Mouse (Mus musculus): Measurements from ENCODE around the gene Pde4c.

Gene Pde4c

DNA sequence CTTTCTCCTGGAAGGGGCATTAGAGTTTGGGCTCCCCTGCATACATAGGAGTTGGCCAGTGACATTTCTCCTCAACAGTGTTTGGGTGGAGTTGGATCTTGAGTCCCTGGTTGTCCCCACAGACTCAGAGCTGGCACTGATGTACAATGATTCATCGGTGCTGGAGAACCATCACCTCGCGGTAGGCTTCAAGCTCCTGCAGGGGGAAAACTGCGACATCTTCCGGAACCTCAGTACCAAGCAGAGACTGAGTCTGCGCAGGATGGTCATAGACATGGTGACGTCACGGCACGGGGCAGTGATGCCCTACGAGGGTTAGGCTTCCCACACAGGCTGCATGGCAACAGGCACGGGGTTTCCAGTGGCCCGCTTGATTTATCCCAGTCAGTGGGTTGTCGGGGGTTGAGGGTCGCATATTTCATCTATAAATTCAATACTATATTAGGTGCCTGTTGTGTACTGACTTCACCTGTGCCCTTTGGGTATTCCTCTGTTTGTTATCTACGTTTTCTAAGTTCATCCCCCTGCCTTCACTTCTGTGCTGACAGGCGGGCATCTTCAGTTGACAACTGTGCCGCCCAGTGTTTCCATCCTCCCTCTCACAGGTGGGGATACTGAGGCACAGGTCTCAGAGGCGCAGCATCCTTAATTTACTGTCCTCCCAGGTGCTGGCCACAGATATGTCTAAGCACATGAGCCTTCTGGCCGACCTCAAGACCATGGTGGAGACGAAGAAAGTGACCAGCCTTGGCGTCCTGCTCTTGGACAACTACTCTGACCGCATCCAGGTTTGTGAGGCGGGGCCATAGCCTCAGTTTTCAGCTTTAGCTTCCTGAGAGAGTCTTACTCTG lies 25.0 kb downstream of the Pde4c start:
- CTCF ChIA-PET: interaction anchor here in 1 of 4 experiments (1.0 to 1.7 kb wide), 2 partner anchors 16 to 30 kb away, joined by 3 read pairs; partner anchors contain the start of gene Gm3336

DNA sequence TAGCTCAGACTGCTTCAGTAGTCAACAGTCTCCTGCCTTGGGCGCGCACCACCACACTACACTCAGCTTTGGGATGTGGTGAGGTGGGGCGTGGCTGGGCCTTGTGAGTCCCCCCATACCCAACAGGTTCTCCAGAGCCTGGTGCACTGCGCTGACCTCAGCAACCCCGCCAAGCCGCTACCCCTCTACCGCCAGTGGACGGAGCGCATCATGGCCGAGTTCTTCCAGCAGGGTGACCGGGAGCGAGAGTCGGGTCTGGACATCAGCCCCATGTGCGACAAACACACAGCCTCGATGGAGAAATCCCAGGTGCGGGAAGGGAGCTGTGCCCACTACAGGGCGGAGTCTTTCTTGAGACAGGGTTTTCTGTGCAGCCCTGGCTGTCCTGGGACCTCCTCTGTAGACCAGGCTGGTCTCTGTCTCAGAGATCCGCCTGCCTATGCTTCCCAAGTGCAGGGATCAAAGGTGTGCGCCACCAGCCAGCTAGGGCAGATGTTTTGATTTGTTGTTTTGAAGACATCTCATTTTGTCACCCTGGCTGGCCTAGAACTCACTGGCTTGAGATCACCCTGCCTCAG lies 25.7 kb downstream of the Pde4c start:
- POLR2A ChIA-PET: interaction anchor here in 3 of 4 experiments (0.5 to 14.5 kb wide), 10 partner anchors 12 to 104 kb away, joined by 3 to 148 read pairs (median 4); partner anchors contain the start of genes Jund (in 2 of the 3), Arrdc2 (in 1 of the 3) and Mpv17l2 (in 1 of the 3)
- CTCF ChIA-PET: interaction anchor here in 1 of 4 experiments (0.7 to 1.7 kb wide), 4 partner anchors 15 to 96 kb away, joined by 3 read pairs; partner anchors contain the start of gene Gm3336

More for the DNA sequence above, 25.0 kb downstream of the Pde4c start:
- POLR2A ChIA-PET: interaction anchor here in 3 of 4 experiments (0.6 to 14.5 kb wide), 9 partner anchors 10 to 91 kb away, joined by 3 to 148 read pairs (median 3); partner anchors contain the start of genes Arrdc2 (in 2 of the 3), Jund (in 2 of the 3) and Mpv17l2 (in 2 of the 3)

DNA sequence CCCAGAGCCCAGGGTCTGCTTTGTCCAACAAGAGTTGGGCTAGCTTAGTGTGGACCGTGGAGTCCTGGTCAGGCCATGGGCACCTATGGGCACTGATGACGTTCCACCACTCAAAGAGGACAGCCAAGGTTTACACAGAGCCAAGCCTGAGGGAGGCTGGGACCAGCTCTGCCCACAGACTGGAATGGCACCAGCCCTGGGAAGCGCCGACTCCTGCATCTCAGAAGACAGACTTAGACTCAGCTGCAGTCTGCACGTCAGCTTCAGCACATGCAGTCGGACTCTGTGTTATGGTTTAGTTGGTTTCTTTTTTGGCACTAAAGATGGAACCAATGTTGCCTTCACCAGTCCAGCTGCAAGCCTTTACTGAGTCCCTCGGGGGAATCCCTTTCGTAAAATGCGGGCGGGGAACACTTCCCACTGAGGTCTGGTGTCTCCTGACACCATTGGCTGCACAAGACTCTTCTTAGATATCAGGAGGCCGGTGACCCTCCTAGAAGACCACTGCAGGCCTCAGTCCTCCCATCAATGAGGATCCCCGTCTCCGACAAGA lies 26.7 kb downstream of the Pde4c start:
- CTCF ChIA-PET: interaction anchor here in 2 of 4 experiments (0.7 to 2.8 kb wide), 5 partner anchors 14 to 95 kb away, joined by 3 to 8 read pairs (median 3); no protein-coding TSS in a partner anchor

DNA sequence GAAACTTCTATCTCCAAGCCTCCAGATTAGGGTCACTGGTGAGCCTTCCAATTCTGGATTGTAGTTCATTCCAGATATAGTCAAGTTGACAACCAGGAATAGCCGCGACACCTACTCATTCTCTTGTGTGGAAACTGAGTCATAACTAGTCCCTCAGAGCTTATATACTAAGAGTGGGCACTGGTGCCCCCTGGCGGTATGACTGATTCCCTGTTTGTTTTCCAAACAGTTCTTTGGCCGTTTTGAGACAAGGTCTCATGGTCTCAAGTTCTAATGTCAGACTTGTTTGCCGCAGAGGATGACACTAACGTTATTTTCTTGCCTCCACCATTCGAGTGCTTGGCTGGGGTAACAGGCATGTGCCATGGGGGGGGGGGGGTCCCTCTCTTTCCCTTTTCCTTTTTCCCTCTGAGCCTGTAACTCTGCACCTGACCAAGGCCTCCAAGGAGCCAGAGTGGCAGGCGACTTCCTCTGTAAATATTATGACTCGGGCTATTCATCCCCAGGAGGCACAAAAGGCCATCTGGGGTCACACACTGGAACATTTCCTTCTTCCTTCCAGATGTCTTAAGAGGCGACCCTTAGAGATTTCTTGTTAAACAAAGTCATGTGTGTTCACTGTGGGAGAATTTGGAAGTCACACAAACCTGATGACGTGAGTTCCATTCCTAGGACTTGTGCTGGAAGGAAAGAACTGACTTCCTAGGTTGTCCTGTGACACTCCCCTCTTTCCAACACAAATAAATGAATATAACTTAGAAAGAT lies 28.7 kb downstream of the Pde4c start:
- CTCF ChIA-PET: interaction anchor here (0.5 to 7.8 kb wide), 47 partner anchors 9 to 298 kb away, joined by 3 to 79 read pairs (median 4); partner anchors contain the start of genes Gm3336 (in 4 of the 4), Lsm4 (in 2 of the 4), Mpv17l2 (in 2 of the 4) and Pde4c (in 2 of the 4)
- POLR2A ChIA-PET: interaction anchor here (0.6 to 14.5 kb wide), 37 partner anchors 9 to 145 kb away, joined by 3 to 148 read pairs (median 5); partner anchors contain the start of genes Jund (in 3 of the 4), Arrdc2 (in 2 of the 4), Pde4c (in 2 of the 4) and Lsm4 (in 1 of the 4)

More for the DNA sequence above, 26.7 kb downstream of the Pde4c start:
- POLR2A ChIA-PET: interaction anchor here in 2 of 4 experiments (1.0 to 14.5 kb wide), 5 partner anchors 15 to 89 kb away, joined by 3 to 148 read pairs (median 3); partner anchors contain the start of genes Arrdc2 (in 1 of the 2), Jund (in 1 of the 2) and Mpv17l2 (in 1 of the 2)

DNA sequence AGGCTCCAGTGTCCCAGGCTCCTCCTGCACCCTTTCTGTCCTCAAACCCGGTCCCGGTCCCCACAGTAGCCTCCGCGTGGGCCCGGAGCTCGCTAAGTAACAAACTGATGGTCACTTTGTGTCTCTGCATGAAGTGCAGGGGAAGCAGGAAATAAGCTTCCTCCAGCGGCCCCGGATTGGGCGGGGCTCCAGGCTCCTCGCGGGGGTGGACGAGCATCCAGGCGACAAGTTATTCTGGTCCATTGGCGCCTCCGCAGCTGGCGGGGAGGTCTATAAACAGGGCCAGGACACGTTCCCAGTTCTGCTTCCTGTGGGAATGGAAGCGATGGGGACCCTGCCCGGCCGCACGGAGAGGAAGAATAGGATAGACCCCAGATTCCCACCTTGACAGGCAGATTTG lies 29.6 kb downstream of the Pde4c start:
- CTCF ChIA-PET: interaction anchor here (0.5 to 7.8 kb wide), 22 partner anchors 10 to 152 kb away, joined by 3 to 79 read pairs (median 4); partner anchors contain the start of genes Gm3336 (in 2 of the 4), Arrdc2 (in 1 of the 4), Lrrc25 (in 1 of the 4) and Lsm4 (in 1 of the 4)
- POLR2A ChIA-PET: interaction anchor here in 3 of 4 experiments (0.7 to 14.5 kb wide), 30 partner anchors 10 to 144 kb away, joined by 3 to 148 read pairs (median 8); partner anchors contain the start of genes Jund (in 3 of the 3), Arrdc2 (in 2 of the 3), Gm3336 (in 1 of the 3) and Lsm4 (in 1 of the 3)

DNA sequence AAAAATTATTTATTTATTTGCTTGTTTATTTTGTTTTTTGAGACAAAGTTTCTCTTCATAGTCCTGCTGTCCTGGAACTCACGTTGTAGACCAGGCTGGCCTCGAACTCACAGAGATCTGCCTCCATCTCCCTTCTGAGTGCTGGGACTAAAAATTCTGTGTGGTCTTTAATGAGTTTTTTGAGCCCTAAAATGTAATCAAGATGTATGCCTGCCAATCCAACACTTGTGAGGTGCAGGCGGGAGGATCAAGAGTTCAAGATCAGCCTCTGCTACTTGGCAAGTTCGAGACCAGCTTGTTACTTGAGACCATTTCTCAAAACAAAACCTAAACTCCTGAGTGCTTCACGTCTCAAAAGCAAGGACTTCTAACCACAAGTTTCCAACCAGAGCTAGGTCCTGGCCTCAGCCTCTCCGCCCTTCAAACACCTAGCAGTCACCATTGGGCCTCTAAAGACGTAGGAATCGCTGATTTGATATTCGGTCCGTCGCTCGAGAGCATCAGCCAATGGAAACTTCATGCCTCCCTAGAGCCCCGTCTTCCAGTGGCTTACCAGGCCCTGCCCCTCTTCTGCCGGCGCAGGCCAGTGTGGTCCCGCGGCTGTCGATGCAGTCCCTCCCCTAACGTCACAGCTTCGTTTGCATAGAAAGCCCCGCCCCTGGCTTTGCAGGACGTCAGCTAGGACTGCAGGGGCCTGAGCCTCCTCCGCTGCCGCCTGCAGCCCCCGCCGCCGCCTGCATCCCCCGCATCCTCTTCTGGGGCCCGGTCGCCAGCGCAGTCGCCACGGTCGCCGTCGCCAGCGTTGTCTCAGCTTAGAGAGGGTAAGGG lies 30.7 kb downstream of the Pde4c start, which contains the start of gene Rab3a:
Rab3a (plus strand) TSS at position 637 of the 828 bp plus-strand sequence.
- ChIA-PET POLR2A (interaction anchor here (0.5 to 14.5 kb wide), 69 partner anchors 8 to 249 kb away, joined by 3 to 148 read pairs (median 5); partner anchors contain the start of genes Arrdc2 (in 3 of the 4), Gm3336 (in 3 of the 4), Jund (in 3 of the 4) and Rpl18a (in 3 of the 4)), CTCF (interaction anchor here (0.5 to 7.8 kb wide), 27 partner anchors 9 to 922 kb away, joined by 3 to 79 read pairs (median 4); partner anchors contain the start of genes Gm3336 (in 3 of the 4), Jak3 (in 1 of the 4), Lsm4 (in 1 of the 4) and Pde4c (in 1 of the 4))

DNA sequence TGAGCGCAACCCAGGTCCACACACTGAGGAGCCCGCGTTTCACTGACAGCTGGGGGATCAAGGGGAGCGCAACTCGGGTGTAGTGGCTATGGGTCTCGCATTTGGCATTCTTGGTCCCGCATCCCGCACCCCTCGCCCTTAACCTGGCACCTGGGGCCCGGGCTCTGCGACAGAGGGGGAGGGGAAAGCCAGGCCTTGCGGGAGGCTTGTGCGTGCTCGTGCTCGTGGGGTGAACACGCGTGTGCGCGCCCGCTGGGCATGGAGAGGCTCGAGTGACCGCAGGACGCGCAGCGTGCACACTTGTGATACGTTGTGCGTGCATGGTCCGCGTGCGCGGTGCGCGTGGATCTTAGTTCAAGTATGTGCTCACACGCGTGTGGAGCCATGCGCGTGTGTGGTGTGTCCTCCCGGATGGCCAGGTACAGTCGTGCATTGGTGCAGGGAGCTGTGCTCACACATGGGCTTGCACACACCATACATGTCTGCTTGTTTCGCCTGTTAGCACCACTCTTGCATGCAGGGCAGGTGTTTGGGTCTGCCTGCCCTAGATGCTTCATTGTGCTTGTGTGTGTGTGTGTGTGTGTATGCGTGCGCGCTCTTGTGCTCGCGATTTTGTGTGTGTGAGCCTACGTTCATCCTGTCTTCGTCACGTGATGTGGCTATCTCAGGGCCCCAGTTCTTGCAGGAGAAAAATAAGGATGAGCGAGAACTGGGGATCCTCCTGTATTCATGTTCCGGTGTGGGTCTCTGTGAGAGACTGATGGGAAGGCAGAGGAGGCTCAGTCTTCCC lies 31.5 kb downstream of the Pde4c start:
- ChIA-PET POLR2A (interaction anchor here (0.5 to 14.5 kb wide), 69 partner anchors 9 to 250 kb away, joined by 3 to 148 read pairs (median 4); partner anchors contain the start of genes Jund (in 3 of the 4), Rpl18a (in 3 of the 4), Arrdc2 (in 2 of the 4) and Gm3336 (in 2 of the 4)), CTCF (interaction anchor here (0.5 to 7.8 kb wide), 25 partner anchors 8 to 764 kb away, joined by 3 to 79 read pairs (median 4); partner anchors contain the start of genes Gm3336 (in 3 of the 4), Lsm4 (in 1 of the 4) and Pde4c (in 1 of the 4))

DNA sequence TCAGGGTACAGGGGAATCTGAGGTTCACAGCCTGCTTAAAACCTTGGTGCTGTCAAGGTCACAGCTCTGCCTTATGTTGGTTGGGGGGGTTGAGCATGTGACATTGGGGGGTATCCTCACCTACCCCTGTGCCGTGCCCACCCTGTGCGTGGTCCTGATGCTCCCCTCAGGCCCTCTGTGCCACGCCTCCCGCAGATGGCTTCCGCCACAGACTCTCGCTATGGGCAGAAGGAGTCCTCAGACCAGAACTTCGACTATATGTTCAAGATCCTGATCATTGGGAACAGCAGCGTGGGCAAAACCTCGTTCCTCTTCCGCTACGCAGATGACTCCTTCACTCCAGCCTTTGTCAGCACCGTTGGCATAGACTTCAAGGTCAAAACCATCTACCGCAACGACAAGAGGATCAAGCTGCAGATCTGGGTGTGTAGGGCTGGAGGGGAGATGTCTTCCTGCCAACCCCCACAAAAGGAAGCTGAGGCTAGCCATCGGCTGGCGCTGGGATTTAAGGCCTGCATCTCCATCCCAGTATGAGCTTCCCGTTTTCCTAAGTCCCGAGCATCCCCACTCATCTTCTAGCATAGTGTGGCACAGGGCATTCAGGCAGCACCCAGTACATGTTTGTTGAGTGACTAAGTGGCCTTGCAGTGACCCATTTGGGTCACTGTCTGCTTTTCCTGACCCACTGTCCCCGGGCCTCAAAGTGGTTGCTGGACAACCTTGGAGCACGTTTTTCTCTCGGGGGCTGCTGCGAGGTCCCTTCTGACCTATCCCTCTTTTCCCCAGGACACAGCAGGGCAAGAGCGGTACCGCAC lies 32.3 kb downstream of the Pde4c start:
- CTCF ChIA-PET: interaction anchor here in 2 of 4 experiments (0.8 to 7.8 kb wide), 5 partner anchors 7 to 145 kb away, joined by 3 to 79 read pairs (median 8); partner anchors contain the start of genes Gm3336 (in 1 of the 2) and Pde4c (in 1 of the 2)
- POLR2A ChIA-PET: interaction anchor here (0.6 to 14.5 kb wide), 24 partner anchors 8 to 146 kb away, joined by 3 to 148 read pairs (median 6); partner anchors contain the start of genes Jund (in 3 of the 4), Arrdc2 (in 2 of the 4), Gm3336 (in 1 of the 4) and Iqcn (in 1 of the 4)

DNA sequence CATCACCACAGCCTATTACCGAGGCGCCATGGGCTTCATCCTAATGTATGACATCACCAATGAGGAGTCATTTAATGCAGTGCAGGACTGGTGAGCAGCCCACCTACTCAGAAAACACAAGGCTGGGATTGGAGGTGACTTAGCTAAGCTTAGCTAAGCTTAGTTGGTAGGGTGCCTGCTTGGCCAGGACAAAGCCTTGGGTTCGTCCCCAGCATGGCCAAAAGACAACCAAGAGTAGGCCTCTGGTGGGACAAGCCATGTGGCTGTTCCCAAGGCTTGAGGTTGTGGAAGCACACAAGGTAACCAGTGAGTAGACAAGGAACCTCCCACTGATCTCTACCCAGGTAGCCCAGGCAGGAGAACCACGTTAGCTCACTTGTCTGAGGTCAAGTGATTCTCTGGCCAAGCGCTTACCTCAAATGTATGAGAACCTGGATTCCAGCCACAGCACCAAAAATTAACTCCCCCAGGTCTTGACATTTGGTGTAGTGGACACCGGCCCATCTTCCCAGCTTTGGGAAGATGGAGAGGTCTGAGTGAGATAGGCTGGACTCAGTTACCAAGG lies 33.0 kb downstream of the Pde4c start:
- POLR2A ChIA-PET: interaction anchor here in 3 of 4 experiments (0.6 to 14.5 kb wide), 20 partner anchors 9 to 140 kb away, joined by 3 to 148 read pairs (median 4); partner anchors contain the start of genes Arrdc2 (in 2 of the 3), Jund (in 2 of the 3), Gm3336 (in 1 of the 3) and Il12rb1 (in 1 of the 3)
- CTCF ChIA-PET: interaction anchor here in 2 of 4 experiments (1.2 to 7.8 kb wide), 8 partner anchors 10 to 89 kb away, joined by 4 to 79 read pairs (median 6); partner anchors contain the start of genes Gm3336 (in 2 of the 2), Arrdc2 (in 1 of the 2), Lsm4 (in 1 of the 2) and Pde4c (in 1 of the 2)

DNA sequence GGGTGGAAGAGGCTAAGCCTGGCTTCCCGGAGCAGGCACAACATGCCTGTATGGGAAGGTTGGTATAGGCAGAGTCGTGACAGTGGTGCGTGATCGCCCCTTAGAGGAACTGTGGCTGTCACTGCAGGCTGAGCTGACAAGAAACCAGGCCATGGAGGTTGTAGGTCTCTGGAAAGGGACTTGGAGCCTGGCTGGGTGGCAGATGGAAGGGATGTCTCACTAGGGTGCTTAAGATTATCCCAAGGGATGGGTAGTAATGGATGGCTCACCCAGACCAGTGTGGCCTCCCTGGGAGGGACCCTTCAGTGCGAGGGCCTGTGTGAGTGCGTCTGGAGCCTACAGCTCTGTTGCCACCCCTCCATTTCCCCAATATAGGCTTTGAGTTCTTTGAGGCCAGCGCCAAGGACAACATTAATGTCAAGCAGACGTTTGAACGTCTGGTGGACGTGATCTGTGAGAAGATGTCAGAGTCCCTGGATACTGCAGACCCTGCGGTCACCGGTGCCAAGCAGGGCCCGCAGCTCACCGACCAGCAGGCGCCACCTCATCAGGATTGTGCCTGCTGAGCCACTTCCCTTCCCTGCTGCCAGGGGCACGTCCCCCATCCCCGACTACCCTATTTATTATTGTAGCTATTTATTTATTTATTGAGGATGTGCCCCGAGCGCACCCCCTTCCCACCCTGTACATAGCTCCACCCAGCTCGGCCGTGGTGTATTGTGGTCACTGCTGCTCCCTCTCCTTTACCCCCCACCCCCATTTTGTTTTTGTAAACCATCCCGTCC lies 34.2 kb downstream of the Pde4c start:
- ChIA-PET POLR2A (interaction anchor here (0.7 to 14.5 kb wide), 28 partner anchors 8 to 148 kb away, joined by 3 to 148 read pairs (median 4); partner anchors contain the start of genes Jund (in 3 of the 4), Arrdc2 (in 2 of the 4), Pik3r2 (in 2 of the 4) and Gm3336 (in 1 of the 4)), CTCF (interaction anchor here in 3 of 4 experiments (0.6 to 7.8 kb wide), 20 partner anchors 9 to 146 kb away, joined by 3 to 79 read pairs (median 4); partner anchors contain the start of genes Gm3336 (in 3 of the 3), Arrdc2 (in 2 of the 3), Lsm4 (in 2 of the 3) and Jund (in 1 of the 3))

DNA sequence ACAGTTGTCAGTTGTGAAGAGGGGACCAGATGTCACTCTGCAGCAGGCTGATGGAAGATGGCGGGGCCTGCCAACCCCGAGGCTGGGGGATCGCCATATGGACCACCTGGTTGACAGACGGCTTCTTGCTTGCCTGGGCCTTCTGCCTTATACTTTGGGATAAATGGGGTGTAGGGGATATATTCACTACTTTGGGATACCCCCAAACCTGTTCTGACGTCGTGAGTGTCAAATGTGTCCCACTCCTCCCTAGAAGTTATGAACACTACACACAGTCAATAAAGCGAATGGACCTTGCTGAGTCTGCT lies 34.7 kb downstream of the Pde4c start:
- POLR2A ChIA-PET: interaction anchor here (0.8 to 14.5 kb wide), 20 partner anchors 7 to 148 kb away, joined by 3 to 148 read pairs (median 6); partner anchors contain the start of genes Jund (in 3 of the 4), Arrdc2 (in 2 of the 4), Pik3r2 (in 2 of the 4) and Lsm4 (in 1 of the 4)
- CTCF ChIA-PET: interaction anchor here in 3 of 4 experiments (0.7 to 7.8 kb wide), 12 partner anchors 9 to 164 kb away, joined by 3 to 79 read pairs (median 5); partner anchors contain the start of genes Gm3336 (in 3 of the 3), Isyna1 (in 1 of the 3) and Pde4c (in 1 of the 3)
